Comparison of ENCODE assay signal across 8 mouse cellular contexts in genomic region chr13:34342286-34342890, GRCm38 (mm10). TPM values are rescaled to one million over a fixed set of nuclear protein-coding genes. Genes with fewer than 3 reads are reported as not detected.
A peak's percentile ranks its signal among the peaks of the same experiment; 100 is the strongest.
DNase-seq lines count a peak whose midpoint lies in the region; ATAC-seq lines count a peak whose summit lies in the region.

No protein-coding gene starts in this region.

- H3K4me1 ChIP-seq in embryonic facial prominence, embryonic 15.5 days: peaks cover 29% of the 10 kb centered on the region
- peaks cover 23% of the 10 kb centered on the region for H3K4me1 ChIP-seq in limb, embryonic 13.5 days
- peaks cover 32% of the 10 kb centered on the region for H3K4me1 ChIP-seq in neural tube, embryonic 12.5 days

- H3K36me3 ChIP-seq in embryonic facial prominence, embryonic 15.5 days: no peaks in the 10 kb centered on the region
- H3K36me3 ChIP-seq in limb, embryonic 13.5 days: no peaks in the 10 kb centered on the region
- no peaks in the 10 kb centered on the region for H3K36me3 ChIP-seq in neural tube, embryonic 12.5 days

- H3K4me2 ChIP-seq in embryonic facial prominence, embryonic 15.5 days (replicated peaks): no peak overlapping the region
- H3K4me2 ChIP-seq in limb, embryonic 13.5 days (replicated peaks): peak overlapping the region; percentile 98
- H3K4me2 ChIP-seq in neural tube, embryonic 12.5 days (replicated peaks): peak overlapping the region; percentile 96

- intact Hi-C loops in left cerebral cortex, postnatal 25 days (cut with DNase I): loop anchor here (2.0 to 10.0 kb wide), 6 partner anchors 30 to 522 kb away; no protein-coding TSS in a partner anchor
- intact Hi-C loops in left cerebral cortex, postnatal 10 days (cut with DNase I): loop anchor here (5.0 to 10.0 kb wide), 2 partner anchors 295 to 532 kb away; partner anchors contain the start of gene Prpf4b

- peaks cover 7% of the 10 kb centered on the region; the same call in 1 of the 2 replicates for H3K27me3 ChIP-seq in embryonic facial prominence, embryonic 15.5 days
- peaks cover 49% of the 10 kb centered on the region for H3K27me3 ChIP-seq in limb, embryonic 13.5 days
- H3K27me3 ChIP-seq in neural tube, embryonic 12.5 days (replicated peaks): no peaks in the 10 kb centered on the region

- ATAC-seq in embryonic facial prominence, embryonic 15.5 days (ENCODE audit: insufficient number of reproducible peaks, low FRiP score, low TSS enrichment, low read depth): no peak
- no peak for ATAC-seq in limb, embryonic 13.5 days (ENCODE audit: low FRiP score, low read depth)
- ATAC-seq in neural tube, embryonic 12.5 days (ENCODE audit: low FRiP score, low read depth): no peak
- no peak for ATAC-seq in megakaryocyte progenitor cell, adult 5-6 weeks (replicated peaks; ENCODE audit: poor library complexity)

- peak overlapping the region; percentile 76; the same call in 1 of the 2 replicates for H3K4me3 ChIP-seq in embryonic facial prominence, embryonic 15.5 days (replicated peaks)
- peak overlapping the region; percentile 81 for H3K4me3 ChIP-seq in limb, embryonic 13.5 days
- H3K4me3 ChIP-seq in neural tube, embryonic 12.5 days: peak overlapping the region; percentile 97

- WGBS in embryonic facial prominence, embryonic 15.5 days: 65% methylated on average over 6 of the region's 6 CpGs
- WGBS in limb, embryonic 13.5 days: 76% methylated on average over 6 of the region's 6 CpGs
- 37% methylated on average over 6 of the region's 6 CpGs for WGBS in neural tube, embryonic 12.5 days

- H3K27ac ChIP-seq in embryonic facial prominence, embryonic 15.5 days (replicated peaks): no peak overlapping the region
- H3K27ac ChIP-seq in limb, embryonic 13.5 days: no peak overlapping the region
- H3K27ac ChIP-seq in neural tube, embryonic 12.5 days: no peak overlapping the region

- H3K9me3 ChIP-seq in embryonic facial prominence, embryonic 15.5 days (replicated peaks): no peaks in the 10 kb centered on the region
- no peaks in the 10 kb centered on the region for H3K9me3 ChIP-seq in limb, embryonic 13.5 days
- no peaks in the 10 kb centered on the region for H3K9me3 ChIP-seq in neural tube, embryonic 12.5 days

- DNase-seq in left cerebral cortex, postnatal 25 days (ENCODE audit: low spot score in 2 of 2): peak; percentile 35 to 70
- no peak for DNase-seq in left cerebral cortex, postnatal 10 days (ENCODE audit: extremely low spot score in 1 of 2, low spot score in 2 of 2)
- DNase-seq in urinary bladder, adult 2 months (ENCODE audit: low spot score): no peak
- no peak for DNase-seq in urinary bladder, postnatal 14 days (ENCODE audit: low spot score)

- no peak overlapping the region for H3K9ac ChIP-seq in embryonic facial prominence, embryonic 15.5 days
- H3K9ac ChIP-seq in limb, embryonic 13.5 days: no peak overlapping the region
- peak overlapping the region; percentile 97 for H3K9ac ChIP-seq in neural tube, embryonic 12.5 days

RNA-seq across cellular contexts. Expression of gene Slc22a23, which starts 2.6 kb away (rescaled TPM):
- total RNA-seq in left cerebral cortex, postnatal 25 days (2021): 10 to 100 TPM; 58.9 to 59.3 TPM
- total RNA-seq in left cerebral cortex, postnatal 10 days (2021): 10 to 100 TPM; 70.3 to 73.6 TPM
- 4.3 and 4.6 TPM in 2 replicates for polyA plus RNA-seq in embryonic facial prominence, embryonic 15.5 days (2015; fragmentation: Nextera tagmentation; extraction: Ambion mirVana)
- 4.2 and 4.5 TPM in 2 replicates for polyA plus RNA-seq in limb, embryonic 13.5 days (2015; fragmentation: Nextera tagmentation; extraction: Ambion mirVana)
- 13.1 and 16.7 TPM in 2 replicates for polyA plus RNA-seq in neural tube, embryonic 12.5 days (2016; fragmentation: Nextera tagmentation; extraction: Ambion mirVana)
- total RNA-seq in megakaryocyte progenitor cell, adult 5-6 weeks (2015): 1.1 and 1.4 TPM in 2 replicates
- 0.62 and 2.0 TPM in 2 replicates for total RNA-seq in megakaryocyte progenitor cell, adult 5-6 weeks (2017)
- polyA plus RNA-seq in urinary bladder, adult 2 months (2012; rRNA removed): 26.6 and 31.8 TPM in 2 replicates

Comparison
In these comparisons a context has a peak if more than half of its experiments do, and no peak if none do; other contexts are left out.
1. DNase-seq: peak in left cerebral cortex, postnatal 25 days (2 of 2); none in left cerebral cortex, postnatal 10 days (0 of 2), urinary bladder, adult 2 months (single experiment) and urinary bladder, postnatal 14 days (single experiment).
2. Peak in every context shown above with its lines, with median percentiles within 50 percentile points of each other: H3K4me3 ChIP-seq.